Mouse (Mus musculus): Measurements from ENCODE around the gene Zfp697.
"Not testable (repeated sequence)": the region's sequence is repeated elsewhere in the genome, so short reads cannot be mapped to it uniquely, and the experiment has no call there.

- not testable (repeated sequence) for TF ChIP-seq GATA1, TAL1 (IDR thresholded peaks at IDR 0.05; ENCODE audit: low read length)
Observed at GRCm38 (mm10) chr3:98406569-98407144, 24.4 kb downstream of the Zfp697 start.

All from erythroblast, embryonic 14.5 days (primary cell).